Mouse (Mus musculus) neural tube, embryonic 12.5 days (tissue): ENCODE measurements around the gene Exoc3l. TPM values are rescaled to one million over a fixed set of nuclear protein-coding genes. Genes with fewer than 3 reads are reported as not detected.
A peak's percentile ranks its signal among the peaks of the same experiment; 100 is the strongest.

ENCODE experiments used
- ATAC-seq: fragments of 200-750 bp; cut with Nextera tagmentation; 2 replicates; pipeline ENCODE4 v1.8.0; 2017; ENCODE audit warnings: low read depth, mild to moderate bottlenecking, moderate TSS enrichment, moderate library complexity; ENCODE audit not compliant: low FRiP score
- H3K27ac ChIP-seq: fragments of 300-500 bp; sonication (generic); 2 replicates; pipeline ENCODE4 v1.5.1; 2016
- H3K27me3 ChIP-seq: fragments of 300-500 bp; sonication (generic); replicated peaks from 2 replicates; pipeline ENCODE4 v1.6.1; 2016; ENCODE audit warnings: mild to moderate bottlenecking
- H3K36me3 ChIP-seq: fragments of 300-500 bp; sonication (generic); 2 replicates; pipeline ENCODE4 v1.6.1; 2016; ENCODE audit warnings: mild to moderate bottlenecking
- H3K4me1 ChIP-seq: fragments of 300-500 bp; sonication (generic); 2 replicates; pipeline ENCODE4 v1.6.1; 2016
- H3K4me2 ChIP-seq: fragments of 300-500 bp; sonication (generic); replicated peaks from 2 replicates; pipeline ENCODE4 v1.6.1; 2016; ENCODE audit warnings: mild to moderate bottlenecking
- H3K4me3 ChIP-seq: fragments of 300-500 bp; sonication (generic); 2 replicates; pipeline ENCODE4 v1.5.1; 2016
- H3K9ac ChIP-seq: fragments of 300-500 bp; sonication (generic); 2 replicates; pipeline ENCODE4 v1.6.1; 2016; ENCODE audit warnings: mild to moderate bottlenecking
- H3K9me3 ChIP-seq: fragments of 300-500 bp; sonication (generic); 2 replicates; pipeline ENCODE4 v1.6.1; 2016; ENCODE audit warnings: mild to moderate bottlenecking
- WGBS: fragments of 180-500 bp; shearing (Covaris S2); methylation state at CpG from one replicate; pipeline ENCODE4 v1.1.7; 2016; 5-methylcytosine and 5-hydroxymethylcytosine counted together
- polyA plus RNA-seq: library from polyadenylated mRNA; unstranded; fragments of >200 nt; fragmentation: Nextera tagmentation; extraction: Ambion mirVana; gene quantifications from 2 replicates; pipeline ENCODE4 v1.2.1, GENCODE M21; 2016

Exoc3l gene
- polyA plus RNA-seq, 1 experiment from 2014 or later: 16.3 TPM

DNA sequence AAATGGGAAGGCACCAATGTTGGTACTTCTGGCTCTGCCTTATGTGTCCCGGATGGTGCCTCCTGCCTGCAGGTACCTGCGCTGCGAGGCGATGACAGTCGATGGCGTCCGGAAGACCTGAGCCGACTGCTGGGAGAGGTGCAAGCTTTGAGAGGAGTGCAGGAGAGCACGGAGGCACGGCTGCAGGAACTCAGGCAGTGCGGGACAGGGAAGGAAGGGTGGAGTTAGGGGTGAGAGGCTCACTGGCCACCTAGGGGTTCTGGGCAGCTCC lies 25.1 kb downstream of the Exoc3l start:
- WGBS: 1% methylated on average over 11 of the region's 11 CpGs
- H3K9ac ChIP-seq: no peak overlapping the region

DNA sequence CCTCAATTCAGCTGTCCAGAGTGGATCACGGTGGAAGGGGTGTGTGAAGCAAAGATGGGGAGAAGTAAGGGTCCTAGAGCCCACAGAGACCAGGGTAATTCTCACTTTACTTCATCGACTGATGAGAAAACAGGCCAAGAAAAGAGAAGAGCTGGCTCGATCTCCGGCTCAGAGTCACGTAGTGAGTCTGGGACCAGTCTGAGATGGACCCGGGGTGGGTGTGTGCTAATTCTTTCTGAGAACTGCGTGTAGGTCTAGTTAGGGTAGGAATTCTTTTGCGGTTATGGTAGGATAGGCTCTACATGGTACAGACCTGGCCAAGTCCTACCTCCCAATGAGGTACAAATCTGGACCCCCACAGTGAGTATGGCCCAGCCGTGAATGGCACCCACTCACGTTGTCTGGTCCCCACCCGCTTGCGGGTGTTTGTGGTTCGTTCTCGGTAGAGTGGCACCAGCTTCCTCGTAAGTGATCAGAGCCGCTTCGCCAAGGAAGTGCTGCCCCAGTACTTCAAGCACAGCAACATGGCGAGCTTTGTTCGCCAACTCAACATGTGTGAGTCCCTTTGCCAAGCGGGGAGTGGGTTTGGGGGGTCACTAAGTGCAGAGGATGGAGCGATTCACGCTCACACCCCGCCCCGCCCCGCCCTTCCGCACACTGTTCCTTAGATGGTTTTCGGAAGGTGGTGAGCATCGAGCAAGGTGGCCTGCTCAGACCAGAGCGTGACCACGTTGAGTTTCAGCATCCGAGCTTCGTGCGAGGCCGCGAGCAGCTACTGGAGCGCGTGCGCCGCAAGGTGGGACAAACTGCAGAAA lies 25.6 kb downstream of the Exoc3l start:
- 0 out of 2 replicates have a peak, but pooled peaks cover 6% of the 10 kb centered on the region for H3K9me3 ChIP-seq
- peak overlapping the region; percentile 71 for H3K4me2 ChIP-seq
- H3K4me1 ChIP-seq: peaks cover 32% of the 10 kb centered on the region
- no peak overlapping the region for H3K27ac ChIP-seq
- peaks cover 98% of the 10 kb centered on the region for H3K27me3 ChIP-seq
- ATAC-seq: no peak
- H3K4me3 ChIP-seq: peak overlapping the region; percentile 36; the same call in 1 of the 2 replicates
- no peaks in the 10 kb centered on the region for H3K36me3 ChIP-seq
- H3K9ac ChIP-seq: peak overlapping the region; percentile 44; the same call in 1 of the 2 replicates
- 2% methylated on average over 39 of the region's 39 CpGs for WGBS

More for the DNA sequence above, 25.1 kb downstream of the Exoc3l start:
- Histone ChIP-seq H3K4me3 (no peak overlapping the region), H3K4me2 (peak overlapping the region; percentile 71; the same call in 1 of the 2 replicates), H3K27ac (no peak overlapping the region), H3K9me3 (0 out of 2 replicates have a peak, but pooled peaks cover 6% of the 10 kb centered on the region), H3K4me1 (peaks cover 37% of the 10 kb centered on the region), H3K36me3 (no peaks in the 10 kb centered on the region), H3K27me3 (peaks cover 98% of the 10 kb centered on the region)
- ATAC-seq: no peak

DNA sequence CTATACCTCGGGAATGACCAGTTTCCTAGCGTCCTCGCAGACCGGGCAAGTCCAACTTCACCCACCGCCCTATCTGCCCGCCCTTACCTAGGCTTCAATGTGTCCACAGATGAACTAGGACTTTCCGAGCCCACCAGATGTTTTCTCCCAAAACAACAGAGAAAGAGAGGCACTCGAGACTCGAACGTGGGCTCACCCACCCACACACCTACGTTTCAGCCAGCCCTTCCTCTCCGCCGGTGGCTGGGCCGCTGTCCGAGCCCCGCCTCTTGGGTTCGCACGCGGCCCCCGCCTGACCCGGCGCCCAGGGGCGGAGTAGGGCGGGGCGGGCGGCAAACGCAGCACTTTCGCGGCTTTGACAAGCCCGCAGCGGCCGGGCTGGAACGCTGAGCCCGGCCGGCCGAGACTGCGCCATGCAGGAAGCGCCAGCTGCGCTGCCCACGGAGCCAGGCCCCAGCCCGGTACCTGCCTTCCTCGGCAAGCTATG lies 26.4 kb downstream of the Exoc3l start, which contains the start of gene Hsf4:
Gene Hsf4, plus strand, starts transcription at position 341 of the 487 bp plus-strand sequence.
- peak within 1 kb of the TSS; percentile 39 for H3K4me3 ChIP-seq
- ATAC-seq: peak; percentile 1; the same call in 1 of the 2 replicates
- under 1% methylated on average over 42 of the region's 42 CpGs for WGBS
- H3K9me3 ChIP-seq: 0 out of 2 replicates have a peak, but pooled peaks cover 6% of the 10 kb centered on the region
- peaks cover 32% of the 10 kb centered on the region for H3K4me1 ChIP-seq
- H3K27ac ChIP-seq: no peak within 1 kb of the TSS
- H3K36me3 ChIP-seq: no peaks in the 10 kb centered on the region
- peak within 1 kb of the TSS; percentile 71 for H3K4me2 ChIP-seq
- H3K27me3 ChIP-seq: peaks cover 98% of the 10 kb centered on the region
- H3K9ac ChIP-seq: peak within 1 kb of the TSS; percentile 51

DNA sequence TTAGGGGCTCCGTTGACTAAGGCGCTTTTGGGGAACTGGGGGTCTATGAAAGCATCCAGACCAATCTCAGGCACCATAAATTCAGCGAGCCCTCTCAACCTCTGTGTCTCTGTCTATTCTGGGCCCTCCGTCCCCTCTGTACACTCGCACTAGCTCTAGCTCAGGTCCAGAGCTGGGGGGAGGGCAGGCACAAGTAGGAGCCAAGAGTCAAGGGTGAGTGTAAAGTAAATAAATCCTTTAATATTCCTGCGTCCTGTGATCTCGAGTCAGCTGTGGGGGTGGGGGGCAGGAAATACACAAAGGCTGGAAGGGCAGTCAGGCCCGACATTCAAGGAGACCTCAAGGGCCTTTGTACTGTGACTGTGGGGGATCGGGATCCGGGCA lies 26.8 kb downstream of the Exoc3l start:
- H3K9ac ChIP-seq: peak overlapping the region; percentile 51; the same call in 1 of the 2 replicates
- peaks cover 34% of the 10 kb centered on the region for H3K4me1 ChIP-seq
- H3K4me2 ChIP-seq: peak overlapping the region; percentile 71
- H3K9me3 ChIP-seq: 0 out of 2 replicates have a peak, but pooled peaks cover 6% of the 10 kb centered on the region
- peaks cover 98% of the 10 kb centered on the region for H3K27me3 ChIP-seq
- no peaks in the 10 kb centered on the region for H3K36me3 ChIP-seq
- peak; percentile 48 for ATAC-seq
- H3K27ac ChIP-seq: no peak overlapping the region
- WGBS: 2% methylated on average over 10 of the region's 10 CpGs
- peak overlapping the region; percentile 39 for H3K4me3 ChIP-seq

DNA sequence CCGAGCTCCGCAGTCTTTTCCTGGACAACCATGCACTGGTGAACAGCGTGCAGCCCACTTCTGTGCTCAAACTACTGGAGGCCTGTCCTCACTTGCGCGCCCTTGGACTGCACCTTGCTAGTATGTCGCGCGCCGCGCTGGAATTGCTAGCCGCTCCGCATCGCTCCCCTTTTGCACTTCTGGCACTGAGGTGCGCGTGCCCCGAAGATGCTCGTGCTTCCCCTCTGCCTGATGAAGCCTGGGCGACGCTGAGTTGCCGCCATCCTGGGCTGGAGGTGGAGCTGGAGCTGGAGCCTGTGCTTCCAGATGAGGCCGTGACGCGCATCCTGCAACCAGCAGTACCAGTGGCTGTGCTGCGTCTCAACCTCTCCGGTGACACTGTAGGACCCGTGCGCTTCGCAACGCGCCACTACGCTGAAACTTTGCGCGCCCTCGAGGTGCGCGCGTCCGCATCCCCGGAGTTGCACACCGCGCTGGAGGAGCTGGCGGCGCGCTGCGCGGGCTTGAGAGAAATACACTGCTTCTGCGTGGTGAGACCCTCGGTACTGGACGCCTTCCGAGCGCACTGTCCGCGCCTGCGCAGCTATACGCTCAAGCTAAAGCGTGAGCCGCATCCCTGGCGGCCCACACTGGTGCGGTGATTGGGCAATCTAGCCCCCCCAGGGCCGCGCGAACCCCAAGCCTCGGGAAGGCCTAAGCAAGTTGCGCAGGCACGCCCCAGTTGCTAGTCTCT lies 27.4 kb downstream of the Exoc3l start:
- Histone ChIP-seq H3K4me1 (peaks cover 39% of the 10 kb centered on the region), H3K4me3 (peak overlapping the region; percentile 39), H3K9ac (peak overlapping the region; percentile 51; the same call in 1 of the 2 replicates), H3K27me3 (peaks cover 98% of the 10 kb centered on the region), H3K36me3 (no peaks in the 10 kb centered on the region), H3K27ac (no peak overlapping the region), H3K9me3 (0 out of 2 replicates have a peak, but pooled peaks cover 6% of the 10 kb centered on the region), H3K4me2 (peak overlapping the region; percentile 71)
- ATAC-seq: peak; percentile 77
- WGBS: under 1% methylated on average over 65 of the region's 65 CpGs

DNA sequence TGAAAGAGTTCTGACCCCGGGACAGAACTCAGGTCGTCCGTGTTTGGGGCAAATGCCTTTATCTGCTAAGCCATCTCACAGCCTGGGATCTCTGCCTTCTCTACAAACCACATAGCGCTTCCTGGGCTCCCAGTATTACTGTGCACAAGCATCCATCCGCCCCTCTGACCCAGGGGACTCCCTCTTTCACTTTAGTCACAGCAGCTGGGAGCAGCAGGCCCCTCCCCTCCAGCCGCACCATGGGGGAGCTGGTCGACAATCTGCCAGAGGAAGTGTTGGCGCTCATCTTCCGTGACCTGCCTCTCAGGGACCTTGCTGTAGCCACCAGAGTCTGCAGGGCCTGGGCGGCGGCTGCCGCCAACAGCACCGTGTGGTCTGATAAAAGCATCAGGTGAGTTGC lies 29.1 kb downstream of the Exoc3l start:
- peaks cover 92% of the 10 kb centered on the region for H3K27me3 ChIP-seq
- no peak overlapping the region for H3K9ac ChIP-seq
- no peak for ATAC-seq
- WGBS: 9% methylated on average over 13 of the region's 13 CpGs
- H3K27ac ChIP-seq: no peak overlapping the region
- H3K4me2 ChIP-seq: no peak overlapping the region
- peaks cover 39% of the 10 kb centered on the region for H3K4me1 ChIP-seq
- H3K9me3 ChIP-seq: 0 out of 2 replicates have a peak, but pooled peaks cover 6% of the 10 kb centered on the region
- no peaks in the 10 kb centered on the region for H3K36me3 ChIP-seq
- no peak overlapping the region for H3K4me3 ChIP-seq

DNA sequence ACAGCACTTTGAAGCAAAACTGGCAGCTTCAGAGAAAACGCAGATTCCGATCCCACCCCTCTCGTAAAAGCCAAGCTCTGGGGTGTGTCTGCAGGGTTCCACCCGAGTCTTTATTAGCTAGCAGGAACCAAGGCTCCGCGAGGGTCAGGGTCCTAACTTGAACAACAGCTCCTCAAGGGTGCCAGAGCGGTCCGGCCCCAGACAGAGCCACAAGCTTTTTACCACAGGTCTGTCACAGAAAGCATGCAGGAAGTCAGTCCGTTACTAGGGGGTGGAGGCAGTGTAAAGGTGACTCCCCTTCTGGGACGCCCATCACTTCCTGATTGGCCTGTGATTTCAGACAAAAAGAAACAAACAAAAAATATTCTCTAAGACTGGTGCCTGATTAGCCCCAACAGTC lies 30.8 kb downstream of the Exoc3l start:
- Histone ChIP-seq H3K9ac (no peak overlapping the region), H3K4me3 (no peak overlapping the region), H3K4me2 (peak overlapping the region; percentile 94), H3K27ac (no peak overlapping the region), H3K27me3 (peaks cover 90% of the 10 kb centered on the region), H3K4me1 (peaks cover 30% of the 10 kb centered on the region), H3K9me3 (peaks cover 6% of the 10 kb centered on the region; the same call in 1 of the 2 replicates), H3K36me3 (no peaks in the 10 kb centered on the region)
- ATAC-seq: no peak
- WGBS: 3% methylated on average over 10 of the region's 10 CpGs

DNA sequence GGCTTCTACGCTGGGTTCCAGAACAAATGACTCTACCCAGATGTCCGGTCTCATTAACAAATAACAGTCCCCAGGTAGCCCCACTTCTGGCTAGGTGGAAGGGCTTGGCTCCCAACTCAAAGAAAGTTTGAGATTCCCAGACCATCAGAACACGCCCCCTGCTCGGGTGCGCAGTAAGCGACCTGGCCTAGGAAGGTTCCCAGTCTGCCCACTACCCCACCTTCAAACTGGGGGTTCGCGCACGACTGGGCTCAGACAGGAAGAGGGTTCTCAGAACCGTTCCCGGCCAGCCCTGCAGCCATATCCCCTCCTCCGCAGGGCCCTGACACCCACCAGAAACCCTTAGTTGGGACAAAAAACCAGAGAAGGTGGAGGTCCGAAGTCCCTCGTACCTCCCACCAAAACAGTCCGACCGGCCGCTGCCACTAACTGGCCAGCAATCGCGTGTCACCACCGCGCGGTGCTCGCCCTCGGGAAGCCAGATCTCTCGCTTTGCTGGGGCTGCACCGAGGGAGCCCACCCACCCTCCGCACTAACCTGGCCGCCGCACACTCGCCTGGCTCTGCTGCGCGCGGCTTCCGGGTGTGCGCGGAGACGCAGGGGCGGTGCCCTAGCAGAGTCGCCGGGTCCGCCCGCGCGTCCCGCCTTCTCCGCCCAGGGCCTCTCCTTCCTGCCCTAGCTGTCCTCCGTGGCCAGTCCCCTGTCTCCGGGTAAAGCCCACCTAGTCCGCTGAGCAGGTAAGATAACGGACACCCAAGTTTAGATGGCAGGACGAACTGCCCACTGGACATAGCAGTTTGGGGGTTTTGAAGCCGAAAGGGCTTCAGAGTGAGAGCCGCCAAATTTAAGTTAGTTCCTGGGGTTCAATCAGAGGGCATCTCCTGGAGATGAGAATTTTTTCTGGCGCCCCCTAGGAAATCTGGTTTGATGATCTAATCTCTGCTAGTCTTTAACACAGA lies 31.6 kb downstream of the Exoc3l start, which contains the start of the genes Tradd and Fbxl8:
Gene Tradd, minus strand, starts transcription at position 586 of the 959 bp plus-strand sequence.
Gene Fbxl8, plus strand, starts transcription at position 625 of the 959 bp plus-strand sequence.
- Histone ChIP-seq H3K4me3 (peak within 1 kb of the TSS; percentile 59), H3K36me3 (no peaks in the 10 kb centered on the region), H3K27ac (no peak within 1 kb of the TSS), H3K9me3 (peaks cover 6% of the 10 kb centered on the region; the same call in 1 of the 2 replicates), H3K4me1 (peaks cover 28% of the 10 kb centered on the region), H3K9ac (peak within 1 kb of the TSS; percentile 64), H3K4me2 (peak within 1 kb of the TSS; percentile 94), H3K27me3 (peaks cover 90% of the 10 kb centered on the region)
- WGBS: under 1% methylated on average over 54 of the region's 54 CpGs
- ATAC-seq: peak; percentile 22; the same call in 1 of the 2 replicates

DNA sequence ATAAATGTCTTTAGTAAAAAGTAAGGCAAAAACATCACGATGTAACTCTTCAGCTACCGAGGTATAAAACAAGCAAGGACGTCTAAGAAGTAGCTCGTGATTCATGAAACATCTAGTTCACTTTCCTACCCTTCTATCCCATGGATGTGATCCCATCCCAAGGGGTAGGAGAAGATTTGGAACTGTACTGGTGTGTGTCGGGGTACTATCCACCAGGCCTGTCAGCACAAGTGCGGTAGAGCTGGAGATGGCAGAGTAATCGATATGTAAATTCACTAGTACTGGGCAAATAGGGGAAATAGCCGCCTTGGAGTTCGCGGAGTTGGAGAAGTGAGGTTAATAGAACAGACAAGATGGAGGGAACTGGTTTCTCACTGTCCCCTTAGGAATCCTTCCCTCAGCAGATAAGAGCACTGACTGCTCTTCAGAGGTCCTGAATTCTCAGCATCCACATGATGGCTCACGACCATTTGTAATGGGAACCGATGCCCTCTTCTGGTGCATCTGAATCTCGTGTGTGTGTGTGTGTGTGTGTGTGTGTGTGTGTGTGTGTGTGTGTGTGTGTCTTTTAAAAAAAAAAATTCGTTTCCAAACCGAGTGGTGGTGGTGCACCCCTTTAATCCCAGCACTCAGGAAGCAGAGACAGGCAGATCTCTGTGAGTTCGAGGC lies 32.5 kb downstream of the Exoc3l start:
- peak overlapping the region; percentile 59; the same call in 1 of the 2 replicates for H3K4me3 ChIP-seq
- ATAC-seq: no peak
- H3K9me3 ChIP-seq: peaks cover 6% of the 10 kb centered on the region; the same call in 1 of the 2 replicates
- no peaks in the 10 kb centered on the region for H3K36me3 ChIP-seq
- H3K4me1 ChIP-seq: peaks cover 26% of the 10 kb centered on the region
- H3K27me3 ChIP-seq: peaks cover 90% of the 10 kb centered on the region
- no peak overlapping the region for H3K9ac ChIP-seq
- H3K27ac ChIP-seq: no peak overlapping the region
- WGBS: 40% methylated on average over 16 of the region's 16 CpGs
- H3K4me2 ChIP-seq: peak overlapping the region; percentile 94

DNA sequence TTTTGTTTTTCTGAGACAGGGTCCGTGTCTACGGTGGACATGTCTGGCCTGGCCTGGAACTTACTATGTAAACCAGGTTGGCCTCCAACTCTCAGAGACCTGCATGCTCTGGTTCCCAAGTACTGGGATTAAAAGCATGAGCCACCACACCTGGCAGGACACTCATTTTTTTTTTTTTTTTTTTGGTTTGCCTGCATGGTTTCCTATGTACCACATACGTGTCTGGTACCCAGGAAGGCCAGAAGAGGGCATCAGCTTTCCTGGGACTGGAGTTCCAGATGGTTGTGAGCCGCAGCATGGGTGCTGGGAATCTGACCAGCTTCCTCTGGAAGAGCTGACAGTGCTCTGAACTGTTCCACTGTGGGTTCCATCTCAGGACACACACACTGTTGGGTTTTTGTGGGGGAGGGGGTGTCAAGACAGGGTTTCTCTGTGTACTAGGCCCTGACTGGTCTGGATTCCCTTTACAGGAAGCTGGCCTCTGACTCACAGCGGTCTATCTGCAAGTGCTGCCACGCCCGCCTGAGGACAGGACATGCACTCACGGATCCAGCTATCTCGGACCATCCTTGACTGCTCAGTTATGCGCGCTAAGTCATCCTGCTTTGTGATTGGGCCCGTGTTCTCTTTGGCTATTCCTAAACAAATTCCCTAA lies 34.4 kb downstream of the Exoc3l start:
- peaks cover 20% of the 10 kb centered on the region for H3K4me1 ChIP-seq
- no peak overlapping the region for H3K9ac ChIP-seq
- H3K27ac ChIP-seq: no peak overlapping the region
- ATAC-seq: no peak
- H3K36me3 ChIP-seq: no peaks in the 10 kb centered on the region
- H3K4me3 ChIP-seq: no peak overlapping the region
- H3K4me2 ChIP-seq: no peak overlapping the region
- peaks cover 87% of the 10 kb centered on the region for H3K27me3 ChIP-seq
- peaks cover 2% of the 10 kb centered on the region; the same call in 1 of the 2 replicates for H3K9me3 ChIP-seq
- 84% methylated on average over 12 of the region's 12 CpGs for WGBS
